Mouse (Mus musculus): ENCODE measurements around the gene Pih1d1. TPM values are rescaled to one million over a fixed set of nuclear protein-coding genes. Genes with fewer than 3 reads are reported as not detected.

The Pih1d1 gene
- total RNA-seq, 2 experiments from 2014 or later: 58.5 to 67.0 TPM

GRCm38 (mm10) chr7:45126844-45127699, 27.0 kb upstream of the Pih1d1 start:
- DNase-seq: no peak

- no peak for DNase-seq
Measured at GRCm38 (mm10) chr7:45127700-45128224, 26.3 kb upstream of the Pih1d1 start.

GRCm38 (mm10) chr7:45128624-45129246, 25.4 kb upstream of the Pih1d1 start, which contains the start of gene Rpl13a:
Gene Rpl13a, minus strand, starts transcription at chr7:45128761.
- peak; percentile 98 for DNase-seq

GRCm38 (mm10) chr7:45129318-45129717, 24.8 kb upstream of the Pih1d1 start:
- DNase-seq: peak; percentile 61

- DNase-seq: no peak
Measured at GRCm38 (mm10) chr7:45129776-45130512, 24.2 kb upstream of the Pih1d1 start.

DNA sequence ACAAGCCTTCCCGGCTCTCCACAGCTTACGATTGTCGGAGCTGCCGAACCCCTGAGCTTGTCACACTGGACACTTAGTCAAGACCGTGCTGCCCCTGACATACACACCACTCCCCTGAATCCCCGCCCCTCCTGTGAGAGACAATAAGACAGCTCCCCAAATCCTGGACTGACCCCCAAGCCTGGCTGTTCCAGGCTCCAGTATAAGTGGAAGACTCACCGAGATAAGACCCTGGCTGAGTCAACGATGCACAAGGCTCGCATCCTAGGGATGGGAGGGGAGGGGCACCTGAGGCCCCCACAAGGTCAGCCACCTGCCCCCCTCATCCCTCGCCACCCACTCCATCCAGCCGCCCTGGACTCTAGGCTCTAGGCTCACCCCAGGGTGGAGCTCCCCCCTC, 22.3 kb upstream of the Pih1d1 start:
- DNase-seq: no peak

- no peak for DNase-seq
Measured at GRCm38 (mm10) chr7:45133446-45134159, 20.5 kb upstream of the Pih1d1 start.

- peak; percentile 48 for DNase-seq
Measured at GRCm38 (mm10) chr7:45134544-45135026, 19.5 kb upstream of the Pih1d1 start.

- DNase-seq: no peak
Measured at GRCm38 (mm10) chr7:45135370-45135769, 18.7 kb upstream of the Pih1d1 start.

GRCm38 (mm10) chr7:45135993-45136567, 18.0 kb upstream of the Pih1d1 start, which contains the start of the genes Gm45713 and Flt3l:
Gene Gm45713, minus strand, starts transcription at chr7:45136231.
Gene Flt3l, minus strand, starts transcription at chr7:45136432.
- DNase-seq: peak; percentile 95

- no peak for DNase-seq
Measured at GRCm38 (mm10) chr7:45137171-45138006, 16.7 kb upstream of the Pih1d1 start.

DNA sequence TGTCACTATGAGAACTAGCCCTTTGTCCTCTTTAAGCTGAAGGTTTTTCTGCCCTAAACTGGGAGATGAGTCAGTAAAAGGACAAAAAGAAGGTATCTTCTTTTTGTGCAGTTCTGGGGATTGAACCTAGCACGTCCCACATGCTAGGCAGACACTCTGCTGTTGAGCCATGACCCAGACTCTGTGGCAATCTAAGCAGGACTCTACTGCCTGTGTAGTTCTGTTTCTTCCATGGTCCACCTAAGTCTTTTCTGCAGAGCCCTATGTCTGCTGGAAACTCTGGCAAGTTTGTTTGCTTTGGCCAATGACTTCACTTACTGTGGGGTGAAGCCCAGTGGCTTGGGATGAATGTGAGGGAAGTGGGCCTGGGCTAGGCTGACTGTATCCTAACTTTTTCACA, 15.7 kb upstream of the Pih1d1 start:
- DNase-seq: no peak

- no peak for DNase-seq
Measured at GRCm38 (mm10) chr7:45139904-45140723, 14.0 kb upstream of the Pih1d1 start.

GRCm38 (mm10) chr7:45141319-45141718, 12.8 kb upstream of the Pih1d1 start:
- no peak for DNase-seq

DNA sequence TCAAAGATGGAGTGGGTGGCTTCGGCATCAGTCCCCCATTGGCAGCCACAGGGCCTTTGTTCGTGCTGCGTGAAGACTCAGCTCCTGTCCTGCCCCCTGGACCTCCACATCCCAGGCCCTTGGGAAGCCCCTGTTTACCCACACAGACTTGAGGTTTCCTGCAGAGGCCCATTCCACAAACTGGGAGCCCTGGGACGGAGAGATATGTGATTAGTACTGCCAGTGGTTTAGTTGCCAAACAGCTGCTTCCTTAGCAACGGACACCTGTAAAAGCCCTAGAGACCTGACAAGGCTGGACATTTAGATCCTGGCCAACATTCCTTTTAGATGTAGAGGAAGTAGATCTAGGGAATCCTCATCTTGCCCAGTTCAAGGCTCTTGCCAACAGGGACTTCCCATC, 12.2 kb upstream of the Pih1d1 start:
- DNase-seq: no peak

GRCm38 (mm10) chr7:45144368-45145174, 9.5 kb upstream of the Pih1d1 start:
- no peak for DNase-seq

- no peak for DNase-seq
Measured at GRCm38 (mm10) chr7:45145460-45145859, 8.6 kb upstream of the Pih1d1 start.

DNA sequence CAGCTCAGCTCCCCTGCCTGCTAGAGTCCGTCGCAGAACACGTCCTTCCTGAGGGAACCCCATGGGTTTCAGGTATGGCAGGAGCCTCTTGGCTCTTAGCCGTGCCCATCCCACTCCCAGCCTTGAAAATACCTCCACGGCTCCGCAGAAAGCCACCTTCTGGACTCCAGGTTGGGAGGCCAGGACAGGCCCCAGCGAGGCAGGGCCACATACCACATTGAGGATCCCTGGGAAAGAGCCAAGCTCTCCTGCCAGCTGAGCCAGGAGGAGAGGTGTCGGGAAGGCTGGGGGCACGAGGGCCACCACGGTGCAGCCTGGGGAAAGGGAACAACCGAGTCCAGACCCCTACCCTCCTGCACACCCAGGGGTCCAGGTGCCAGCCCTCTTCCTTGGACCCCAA, 6.8 kb upstream of the Pih1d1 start:
- no peak for DNase-seq

DNA sequence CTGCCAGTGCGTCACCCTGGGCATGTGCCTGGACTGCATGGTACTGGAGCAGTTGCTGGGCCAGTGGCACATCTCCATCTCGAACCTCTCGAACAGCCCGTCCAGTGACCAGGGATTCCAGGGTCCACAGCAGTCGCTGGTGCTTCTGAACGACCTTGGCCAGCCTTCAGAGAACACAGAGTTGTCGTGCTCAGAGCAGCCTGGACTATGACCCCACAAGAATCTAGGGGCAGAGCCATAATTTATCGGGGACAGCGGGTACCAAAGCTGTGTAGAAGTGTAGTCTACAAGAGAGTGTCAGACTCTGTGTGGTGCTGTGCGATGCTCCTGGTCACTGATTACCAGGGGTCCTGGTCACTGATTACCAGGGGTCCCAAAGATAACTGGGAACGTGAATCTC, 6.2 kb upstream of the Pih1d1 start:
- no peak for DNase-seq

Data from heart, postnatal 4 days (tissue).